Mouse (Mus musculus) gastrocnemius, postnatal 14 days (tissue): ENCODE measurements around the gene Calcrl. TPM values are rescaled to one million over a fixed set of nuclear protein-coding genes. Genes with fewer than 3 reads are reported as not detected.

Source experiments
- DNase-seq: peaks from one replicate; pipeline ENCODE4 v3.0.0; 2021; ENCODE audit warnings: mixed read lengths
- intact Hi-C: fragments of 180-260 bp; cut with DNase I; formaldehyde crosslinking; loops from one replicate; pipeline ENCODE4 v1.15.1; 2025; ENCODE audit warnings: low total_unique reads
- total RNA-seq, 2 experiments: library from RNA; stranded (reverse); gene quantifications; 2 replicates each; pipeline ENCODE4 v1.2.3; 2021

Calcrl gene
- total RNA-seq, 2 experiments from 2014 or later, result 21.9 to 27.6 TPM

DNA sequence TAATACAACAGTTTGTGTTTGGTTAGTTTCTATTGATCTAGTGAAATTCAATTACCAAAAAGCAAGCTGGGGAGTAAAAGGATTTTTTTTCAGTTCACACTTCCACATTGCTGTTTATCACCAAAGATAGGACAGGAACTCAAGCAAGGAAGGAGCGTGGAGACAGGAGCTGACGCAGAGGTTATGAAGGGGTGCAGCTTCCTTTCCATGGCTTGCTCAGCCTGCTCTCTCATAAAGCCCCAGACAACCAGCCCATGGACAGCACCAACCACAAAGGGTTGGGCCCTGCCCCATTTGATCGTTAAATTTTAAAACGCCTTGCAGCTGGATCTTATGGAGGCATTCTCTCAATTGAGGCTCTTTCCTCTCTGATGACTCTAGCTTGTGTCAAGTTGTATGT is 69.9 kb downstream of the Calcrl start:
- intact Hi-C loops, result no loop called here

DNA sequence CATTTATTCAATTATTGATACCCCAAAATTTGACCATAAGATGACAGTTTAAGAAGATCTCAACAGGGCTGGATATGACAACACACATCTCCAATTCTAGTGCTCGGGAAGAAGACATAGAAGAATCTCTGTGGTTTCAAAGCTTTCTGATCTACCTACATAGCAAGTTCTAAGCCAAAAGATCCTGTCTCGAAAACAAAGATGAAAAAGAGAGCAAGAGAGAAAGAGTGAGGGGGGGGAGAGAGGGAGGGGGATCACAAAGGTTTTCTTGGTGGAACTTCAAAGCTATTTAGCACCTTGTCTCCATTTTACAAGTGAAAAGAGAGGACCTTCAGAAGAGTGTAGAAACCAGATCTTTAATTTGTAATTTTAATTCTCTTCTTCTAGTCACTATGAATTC is 77.8 kb downstream of the Calcrl start:
- intact Hi-C loops, result no loop called here
- no peak for DNase-seq

More for the DNA sequence above, 69.9 kb downstream of the Calcrl start:
- DNase-seq, result no peak

DNA sequence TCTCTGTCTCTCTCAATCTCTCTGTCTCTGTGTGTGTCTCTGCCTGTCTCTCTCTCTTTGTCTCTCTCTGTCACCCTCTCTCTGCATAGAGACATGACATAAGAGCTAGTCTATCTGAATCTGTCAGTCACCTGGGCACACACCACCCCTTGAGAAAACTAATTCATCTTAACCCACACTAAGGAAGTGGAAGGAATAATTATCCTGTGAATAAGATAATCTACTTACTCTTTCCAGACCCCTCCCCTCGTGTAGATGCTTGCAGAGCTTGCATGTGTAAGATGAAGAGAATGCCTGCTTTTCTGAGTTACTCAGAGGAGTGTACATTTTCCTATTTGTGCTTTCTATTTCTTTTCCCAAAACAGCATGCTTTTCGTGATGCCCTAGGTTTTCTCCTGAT is 81.5 kb downstream of the Calcrl start:
- intact Hi-C loops, result no loop called here
- no peak for DNase-seq

DNA sequence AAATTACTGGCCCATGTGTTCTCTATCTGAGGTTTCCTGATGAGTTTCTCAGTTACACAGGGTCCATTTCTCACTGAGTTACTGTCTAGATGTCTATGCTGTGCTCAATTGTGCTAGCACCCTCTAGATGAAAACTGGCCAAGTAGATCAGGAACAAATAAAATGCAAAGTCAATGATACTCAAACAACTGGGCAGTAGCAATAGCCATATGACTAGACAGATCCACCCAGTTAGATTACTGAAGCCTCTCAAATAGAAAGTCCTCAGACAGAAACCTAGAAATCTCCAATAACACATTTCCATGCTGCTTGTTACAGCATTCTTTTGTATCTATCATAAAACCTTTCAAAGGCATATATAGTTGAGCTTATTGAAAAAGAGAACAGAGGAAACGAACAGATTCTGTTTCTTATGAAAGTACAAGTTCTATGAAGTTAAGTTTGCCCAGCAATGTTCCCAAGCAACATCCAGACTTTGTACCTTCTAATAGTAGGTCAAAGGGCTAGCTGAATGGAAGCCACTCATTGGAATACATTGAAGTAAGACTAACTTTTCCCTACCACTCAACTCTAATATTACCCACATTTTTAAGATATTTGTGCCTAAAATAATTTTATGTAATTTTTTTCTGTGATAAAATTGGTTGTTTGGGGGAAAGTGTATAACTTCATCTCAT is 87.3 kb downstream of the Calcrl start:
- intact Hi-C loops, result no loop called here
- DNase-seq, result no peak

DNA sequence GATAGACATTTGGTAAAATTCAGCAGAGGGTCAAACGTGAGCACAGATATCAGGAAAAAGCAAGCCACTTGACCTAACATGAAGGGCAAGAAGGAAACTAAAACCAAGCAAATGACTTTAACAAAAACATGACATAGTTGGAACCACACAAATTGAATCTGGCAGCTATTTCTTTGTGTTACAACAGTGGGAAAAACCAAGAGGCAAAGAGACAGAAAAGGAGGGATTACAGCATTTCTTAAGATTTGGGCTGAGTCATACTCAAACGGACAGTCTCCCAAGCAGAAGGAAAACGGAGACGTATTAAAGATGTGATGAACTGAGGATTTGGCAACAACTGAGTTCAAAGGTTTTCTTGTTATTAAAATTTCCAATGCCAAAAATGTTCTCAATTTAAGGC is 88.9 kb downstream of the Calcrl start:
- DNase-seq, result no peak
- intact Hi-C loops, result no loop called here

DNA sequence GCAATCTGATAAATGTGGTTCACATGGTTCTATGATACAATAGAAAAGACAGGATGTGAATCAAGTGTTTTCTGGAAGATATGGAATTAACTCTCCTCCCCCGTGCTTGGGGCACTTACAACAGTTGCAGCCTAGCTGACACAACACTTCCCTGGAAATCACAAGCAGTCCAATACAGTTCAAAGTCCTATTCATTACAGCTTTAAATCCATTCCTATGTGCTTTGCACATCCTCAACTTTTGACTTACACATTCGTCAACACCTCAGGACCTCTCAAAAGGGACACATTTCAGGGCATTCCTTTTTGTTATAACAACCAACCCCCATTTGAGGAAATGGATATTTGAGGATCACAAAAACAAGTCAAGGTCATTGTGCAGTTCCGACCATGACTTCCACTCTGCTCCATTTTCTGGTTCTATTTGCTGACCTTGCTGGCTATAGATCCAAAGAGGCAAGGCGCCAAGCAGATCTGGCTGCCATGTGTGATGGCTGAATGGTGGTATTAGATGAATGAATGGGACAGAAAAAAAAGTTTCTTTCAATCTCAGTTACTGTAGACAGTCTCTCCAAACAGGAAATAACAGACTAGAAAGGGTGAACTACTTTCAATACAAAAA is 108.9 kb downstream of the Calcrl start:
- intact Hi-C loops, result no loop called here
- DNase-seq, result no peak

DNA sequence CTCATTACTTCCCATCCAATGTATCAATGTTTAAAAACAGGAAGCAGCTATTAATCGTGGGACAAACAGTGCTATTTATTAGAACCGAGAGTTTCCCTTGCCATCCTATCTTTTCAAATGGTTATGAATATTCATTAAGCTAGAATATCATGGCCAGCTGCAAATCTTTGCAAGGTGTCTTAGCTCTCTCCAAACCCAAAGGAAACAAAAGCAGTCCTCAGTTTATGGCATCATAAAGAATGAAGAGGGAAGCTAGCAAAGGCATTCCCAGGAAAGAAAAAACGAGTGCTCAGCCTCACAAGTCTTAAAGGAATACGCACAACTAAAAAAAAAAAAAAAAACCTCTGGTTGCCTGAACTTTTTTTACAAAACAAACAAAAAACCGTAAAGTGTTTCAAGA is 128.7 kb downstream of the Calcrl start:
- intact Hi-C loops, result no loop called here
- no peak for DNase-seq

DNA sequence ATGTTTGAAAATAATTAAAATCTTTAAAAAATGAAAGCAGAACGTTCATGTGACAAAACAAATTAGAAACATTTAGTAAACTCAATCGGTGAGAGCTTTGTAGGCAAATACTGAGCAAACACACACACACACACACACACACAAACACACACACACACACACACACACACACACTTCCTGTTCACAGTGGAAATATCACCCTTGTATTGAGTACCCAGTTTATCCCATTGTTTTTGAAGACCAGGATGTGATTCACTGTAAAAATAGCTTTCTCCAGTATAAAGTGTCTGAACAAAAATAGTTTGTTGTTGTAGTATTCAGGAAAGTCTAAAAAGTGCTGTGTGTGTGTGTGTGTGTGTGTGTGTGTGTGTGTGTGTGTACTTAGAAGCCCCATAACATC is 130.1 kb downstream of the Calcrl start:
- no peak for DNase-seq
- intact Hi-C loops, result no loop called here

DNA sequence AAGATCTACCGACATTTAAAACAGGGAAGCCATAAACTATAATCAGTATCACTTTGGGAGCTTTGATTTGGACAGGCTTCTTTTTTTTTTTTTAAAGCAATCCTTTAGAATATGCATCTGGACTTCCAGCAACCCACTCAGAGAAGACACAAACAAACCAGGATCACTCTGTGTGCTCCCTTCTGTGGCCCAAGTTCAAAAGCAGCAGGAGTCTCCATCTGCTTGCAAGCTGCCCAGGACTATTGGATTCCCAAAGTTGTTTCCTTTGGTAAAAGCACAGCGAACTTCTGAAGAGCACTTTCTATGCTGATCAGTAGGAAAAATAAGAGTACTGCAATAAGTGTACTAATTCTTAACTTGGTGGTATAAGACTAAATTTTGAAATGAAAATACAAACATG is 130.6 kb downstream of the Calcrl start:
- no peak for DNase-seq
- intact Hi-C loops, result no loop called here

DNA sequence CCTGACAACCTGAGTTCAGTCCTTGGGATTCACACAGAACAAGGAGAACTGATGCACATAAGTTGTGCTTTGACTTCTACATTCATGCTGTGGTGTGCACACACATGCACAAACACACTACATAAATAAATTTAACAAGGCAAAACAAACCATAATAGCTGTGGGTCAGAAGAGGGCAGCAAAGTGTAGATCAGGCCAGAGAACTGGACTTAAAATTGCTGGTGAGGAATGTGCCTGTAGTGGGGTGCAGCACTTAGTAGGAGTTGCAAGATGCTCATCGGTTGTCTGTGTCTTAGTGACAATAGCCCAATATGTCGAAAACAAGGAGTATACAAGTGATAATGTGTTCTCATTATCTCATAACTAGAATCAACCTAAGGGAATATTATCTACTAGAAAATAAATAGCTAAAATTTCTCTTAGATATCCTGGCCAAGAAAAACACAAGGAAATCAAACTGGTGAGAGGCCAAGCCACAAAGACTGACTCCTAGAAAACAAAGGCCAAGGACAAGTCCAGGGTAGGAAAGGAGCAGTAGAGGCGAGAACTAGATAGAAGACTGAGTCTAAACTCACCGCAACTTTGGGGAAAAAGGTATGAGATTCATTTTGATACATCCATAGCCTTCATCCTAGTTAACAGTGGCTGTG is 132.7 kb downstream of the Calcrl start:
- intact Hi-C loops, result no loop called here
- DNase-seq, result no peak

DNA sequence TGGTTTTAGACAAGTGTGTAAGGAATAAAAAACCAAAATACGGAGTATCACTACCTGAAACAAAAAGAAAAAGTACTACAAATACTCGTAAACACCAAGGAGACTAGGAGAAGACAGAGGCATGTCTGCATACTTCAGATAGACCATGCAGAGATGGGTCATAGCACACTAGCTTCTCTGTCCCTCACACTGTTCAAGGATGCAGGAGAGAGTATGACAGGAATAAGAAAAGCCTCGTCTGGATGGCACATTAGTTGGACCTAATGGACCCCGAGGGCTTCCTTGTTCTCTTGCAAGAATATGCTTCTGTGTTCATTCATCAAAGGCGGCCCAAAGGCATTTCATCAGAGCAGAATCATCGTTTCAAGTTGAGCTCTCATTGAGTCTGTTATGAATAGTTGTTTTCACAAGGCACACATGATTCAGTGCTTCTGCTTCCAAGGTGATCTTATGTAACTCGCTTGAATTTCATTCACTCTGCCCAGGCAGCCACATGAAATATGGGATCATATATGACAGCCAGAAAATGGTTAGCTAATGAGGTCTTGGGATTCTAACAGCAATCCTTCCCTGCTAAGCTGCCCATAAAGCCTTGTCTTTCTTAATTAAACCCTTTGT is 136.2 kb downstream of the Calcrl start:
- intact Hi-C loops, result no loop called here
- DNase-seq, result no peak

Other genes with a start within 250 kb of the Calcrl start
- gene Tfpi, start 51.4 kb upstream of the Calcrl start, total RNA-seq, result 1 to 10 TPM; 6.7 to 6.9 TPM
- gene Ctnnd1, start 225.4 kb upstream of the Calcrl start, total RNA-seq, result 10 to 100 TPM; 46.4 to 49.7 TPM
- not detected for gene Btbd18, start 233.7 kb upstream of the Calcrl start, total RNA-seq
- gene Selenoh, start 245.4 kb upstream of the Calcrl start, total RNA-seq, result 10 to 100 TPM; 13.3 to 15.6 TPM